Mouse (Mus musculus) thymus, adult 2 months (tissue): Measurements from ENCODE around the gene Tex26. TPM values are rescaled to one million over a fixed set of nuclear protein-coding genes. Genes with fewer than 3 reads are reported as not detected.

Experiments used
- DNase-seq: peaks from one replicate; pipeline ENCODE4 v3.0.0; 2021
- H3K27ac ChIP-seq: fragments of 200-500 bp; 2 replicates; pipeline ENCODE4 v1.5.1; 2012; ENCODE audit warnings: low read length, control low read depth; ENCODE audit not compliant: control insufficient read depth, insufficient read depth
- H3K27me3 ChIP-seq: fragments of 200-500 bp; 2 replicates; pipeline ENCODE4 v1.6.1; 2012; ENCODE audit warnings: mild to moderate bottlenecking, low read length, moderate library complexity, mixed read lengths; ENCODE audit not compliant: control insufficient read depth, insufficient read depth
- H3K36me3 ChIP-seq: fragments of 200-500 bp; 2 replicates; pipeline ENCODE4 v1.6.1; 2012; ENCODE audit warnings: mild to moderate bottlenecking, low read length, moderate library complexity; ENCODE audit not compliant: control insufficient read depth, insufficient read depth
- H3K4me1 ChIP-seq: fragments of 200-500 bp; replicated peaks from 2 replicates; pipeline ENCODE4 v1.6.1; 2012; ENCODE audit warnings: low read length; ENCODE audit not compliant: control insufficient read depth, insufficient read depth
- H3K4me3 ChIP-seq: fragments of 200-500 bp; 2 replicates; pipeline ENCODE4 v1.5.1; 2012; ENCODE audit warnings: mild to moderate bottlenecking, low read length, control low read depth, moderate library complexity; ENCODE audit not compliant: control insufficient read depth, insufficient read depth
- CTCF ChIP-seq: fragments of 200-500 bp; IDR thresholded peaks from 2 replicates; pipeline ENCODE4 v1.5.1; 2012; ENCODE audit warnings: mild to moderate bottlenecking, control low read depth, low read length, moderate library complexity, borderline replicate concordance; ENCODE audit not compliant: control insufficient read depth, poor library complexity, insufficient read depth; ENCODE audit errors: extremely low read depth
- POLR2A ChIP-seq: fragments of 200-500 bp; IDR thresholded peaks from 2 replicates; pipeline ENCODE4 v1.6.1; 2012; ENCODE audit warnings: mild to moderate bottlenecking, low read length, control low read depth, moderate library complexity; ENCODE audit not compliant: control insufficient read depth, poor library complexity, insufficient read depth; ENCODE audit errors: extremely low read depth
- WGBS: fragments of 180-500 bp; shearing (Covaris S2); methylation state at CpG from one replicate; pipeline ENCODE4 v1.1.7; 2018; 5-methylcytosine and 5-hydroxymethylcytosine counted together
- polyA plus RNA-seq: library from polyadenylated mRNA; depleted of rRNA; stranded (reverse); fragments of >200 nt; gene quantifications from 2 replicates; pipeline ENCODE4 v1.2.3, GENCODE M21; 2012

The Tex26 gene
- polyA plus RNA-seq, 1 experiment = 0.38 TPM

- Histone ChIP-seq H3K4me3 (no peak overlapping the region), H3K36me3 (no peaks in the 10 kb centered on the region), H3K27me3 (no peaks in the 10 kb centered on the region), H3K27ac (no peak overlapping the region), H3K4me1 (no peaks in the 10 kb centered on the region)
- 81% methylated on average over 20 of the region's 20 CpGs for WGBS
- no peak for DNase-seq
- TF ChIP-seq CTCF = no peak
- no peak for TF ChIP-seq POLR2A
Measured at GRCm38 (mm10) chr5:149508094-149509029, 68.9 kb downstream of the Tex26 start.

- Histone ChIP-seq H3K27ac (no peak overlapping the region), H3K36me3 (no peaks in the 10 kb centered on the region), H3K4me1 (no peaks in the 10 kb centered on the region), H3K4me3 (no peak overlapping the region), H3K27me3 (no peaks in the 10 kb centered on the region)
- no peak for DNase-seq
- TF ChIP-seq CTCF (no peak), POLR2A (no peak)
- 95% methylated on average over 13 of the region's 13 CpGs for WGBS
Measured at GRCm38 (mm10) chr5:149510323-149510722, 70.9 kb downstream of the Tex26 start.

- TF ChIP-seq CTCF = no peak
- TF ChIP-seq POLR2A = no peak
- no peak for DNase-seq
- Histone ChIP-seq H3K36me3 (no peaks in the 10 kb centered on the region), H3K27ac (no peak overlapping the region), H3K27me3 (no peaks in the 10 kb centered on the region), H3K4me3 (no peak overlapping the region), H3K4me1 (no peaks in the 10 kb centered on the region)
- 95% methylated on average over 3 of the region's 3 CpGs for WGBS
Measured at GRCm38 (mm10) chr5:149512695-149513094, 73.2 kb downstream of the Tex26 start.

- DNase-seq = no peak
- Histone ChIP-seq H3K36me3 (no peaks in the 10 kb centered on the region), H3K27ac (no peak overlapping the region), H3K4me1 (no peaks in the 10 kb centered on the region), H3K4me3 (no peak overlapping the region), H3K27me3 (no peaks in the 10 kb centered on the region)
- TF ChIP-seq POLR2A = no peak
- no peak for TF ChIP-seq CTCF
- WGBS = 85% methylated on average over 9 of the region's 9 CpGs
Measured at GRCm38 (mm10) chr5:149513438-149514086, 74.1 kb downstream of the Tex26 start.

- TF ChIP-seq POLR2A (no peak), CTCF (no peak)
- DNase-seq = no peak
- Histone ChIP-seq H3K4me3 (no peak overlapping the region), H3K36me3 (no peaks in the 10 kb centered on the region), H3K4me1 (no peaks in the 10 kb centered on the region), H3K27ac (no peak overlapping the region), H3K27me3 (no peaks in the 10 kb centered on the region)
- WGBS = 45% methylated on average over 14 of the region's 14 CpGs
Measured at GRCm38 (mm10) chr5:149514087-149514671, 74.7 kb downstream of the Tex26 start.

GRCm38 (mm10) chr5:149514890-149515289, 75.4 kb downstream of the Tex26 start:
- H3K27ac ChIP-seq = no peak overlapping the region
- 91% methylated on average over 3 of the region's 3 CpGs for WGBS
- TF ChIP-seq POLR2A (no peak), CTCF (no peak)

More at GRCm38 (mm10) chr5:149514890-149515289, 75.4 kb downstream of the Tex26 start:
- no peaks in the 10 kb centered on the region for H3K4me1 ChIP-seq
- H3K4me3 ChIP-seq = no peak overlapping the region
- DNase-seq = no peak
- no peaks in the 10 kb centered on the region for H3K27me3 ChIP-seq
- H3K36me3 ChIP-seq = no peaks in the 10 kb centered on the region
